Comparison of ENCODE assay signal across 30 mouse cellular contexts in the genomic region with DNA sequence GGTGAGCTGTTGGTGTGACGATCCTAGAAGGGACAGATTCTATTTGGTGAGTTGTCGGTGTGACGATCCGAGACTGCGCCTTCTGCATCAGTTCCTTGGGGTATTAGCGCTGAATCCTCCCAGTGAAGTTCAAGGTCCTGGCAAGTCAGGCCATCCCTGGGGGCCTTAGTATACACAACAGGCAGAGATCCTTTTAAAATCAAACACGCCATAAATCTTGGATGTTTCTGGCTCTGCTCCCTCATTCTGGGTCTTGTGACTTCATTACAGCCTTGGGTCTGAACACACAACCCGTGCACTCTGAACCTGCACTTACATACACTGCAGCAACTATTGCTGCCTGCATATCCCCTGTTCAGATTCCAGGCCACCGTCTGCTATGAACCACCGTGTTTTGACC. TPM values are rescaled to one million over a fixed set of nuclear protein-coding genes. Genes with fewer than 3 reads are reported as not detected.
DNase-seq lines count a peak whose midpoint lies in the region; ATAC-seq and TF ChIP-seq lines count a peak whose summit lies in the region.
"Had no signal": no experiment of that assay in that cellular context is flagged by ENCODE, and none has a peak within 500 bp of the region (broad histone marks: within the 10 kb centered on the region; RNA-seq: fewer than 3 reads in every experiment).

No protein-coding gene starts in this region.

- H3K36me3 ChIP-seq in lung, embryonic 14.5 days (ENCODE audit: insufficient read depth) = no peaks in the 10 kb centered on the region
- H3K36me3 ChIP-seq: embryonic facial prominence, embryonic 10.5 days; embryonic facial prominence, embryonic 15.5 days; G1E; heart, embryonic 13.5 days; hindbrain, embryonic 10.5 days; hindbrain, embryonic 15.5 days; limb, embryonic 12.5 days; midbrain, embryonic 12.5 days; neural tube, embryonic 15.5 days had no signal

- H3K4me3 ChIP-seq in lung, embryonic 14.5 days (ENCODE audit: low read depth, low read length) = no peak overlapping the region
- no peak overlapping the region for H3K4me3 ChIP-seq in lung, adult 2 months (replicated peaks; ENCODE audit: extremely low read depth, low read depth, low read length)
- H3K4me3 ChIP-seq: embryonic facial prominence, embryonic 10.5 days; embryonic facial prominence, embryonic 15.5 days; forebrain, embryonic 13.5 days; heart, embryonic 13.5 days; hindbrain, embryonic 10.5 days; hindbrain, embryonic 15.5 days; limb, embryonic 12.5 days; midbrain, embryonic 12.5 days; neural tube, embryonic 15.5 days had no signal

- no peak for ATAC-seq in lung, embryonic 14.5 days (ENCODE audit: insufficient read depth)
- ATAC-seq: forebrain, embryonic 13.5 days; inflammation-experienced regulatory T-cells, adult 6 months; Patski had no signal

- TF ChIP-seq CTCF in lung, embryonic 14.5 days (IDR thresholded peaks at IDR 0.05; ENCODE audit: low read depth) = no peak
- no peak for TF ChIP-seq CTCF in lung, adult 2 months (IDR thresholded peaks at IDR 0.05; ENCODE audit: insufficient read depth, low read length)

- no peak overlapping the region for H3K4me2 ChIP-seq in lung, embryonic 14.5 days
- H3K4me2 ChIP-seq: embryonic facial prominence, embryonic 15.5 days; forebrain, embryonic 13.5 days; heart, embryonic 13.5 days; hindbrain, embryonic 15.5 days; limb, embryonic 12.5 days; liver, embryonic 11.5 days; midbrain, embryonic 12.5 days; neural tube, embryonic 15.5 days had no signal

- H3K4me1 ChIP-seq in lung, embryonic 14.5 days (ENCODE audit: insufficient read depth) = no peaks in the 10 kb centered on the region
- no peaks in the 10 kb centered on the region for H3K4me1 ChIP-seq in lung, adult 2 months (ENCODE audit: control insufficient read depth, insufficient read depth, low read length)

- 58% methylated on average over 10 of the region's 10 CpGs for WGBS in lung, embryonic 14.5 days
- 84% methylated on average over 10 of the region's 10 CpGs for WGBS in lung, adult 2 months

- DNase-seq in adrenal gland, adult (ENCODE audit: inconsistent age in 2 of 2, low spot score in 1 of 2) = peak; percentile 67 to 88
- DNase-seq in adrenal gland, postnatal 4 days (ENCODE audit: low spot score in 2 of 2) = no peak
- DNase-seq in lung, embryonic 14.5 days = peak; percentile 79
- DNase-seq in lung, adult 2 months = no peak
- DNase-seq in MN1 (ENCODE audit: low spot score) = peak; percentile 28
- peak; percentile 19 for DNase-seq in adrenal gland, postnatal 25 days
- DNase-seq in cerebellum, postnatal 4 days (ENCODE audit: low spot score in 2 of 2) = no peak
- DNase-seq: cerebellum, adult 2 months; cerebellum, postnatal 14 days; gastrocnemius, postnatal 10 days; heart, postnatal 14 days; kidney, adult 11 months; lung, postnatal 14 days; retina, postnatal 1 day; right cerebral cortex, postnatal 14 days; thymus, postnatal 14 days had no signal

- H3K9ac ChIP-seq in lung, embryonic 14.5 days = no peak overlapping the region
- H3K9ac ChIP-seq: embryonic facial prominence, embryonic 15.5 days; forebrain, embryonic 13.5 days; heart, embryonic 13.5 days; hindbrain, embryonic 15.5 days; limb, embryonic 12.5 days; midbrain, embryonic 12.5 days; neural tube, embryonic 15.5 days had no signal

- no peak overlapping the region for H3K27ac ChIP-seq in lung, embryonic 14.5 days (ENCODE audit: low read depth)
- H3K27ac ChIP-seq: embryonic facial prominence, embryonic 10.5 days; embryonic facial prominence, embryonic 15.5 days; forebrain, embryonic 13.5 days; heart, embryonic 13.5 days; hindbrain, embryonic 10.5 days; hindbrain, embryonic 15.5 days; kidney, postnatal 0 days; limb, embryonic 12.5 days; midbrain, embryonic 12.5 days; neural tube, embryonic 15.5 days had no signal

- no peak for TF ChIP-seq POLR2A in lung, adult 2 months (IDR thresholded peaks at IDR 0.05; ENCODE audit: borderline replicate concordance, extremely low read depth, low read depth, low read length)

- H3K27me3 ChIP-seq in lung, embryonic 14.5 days (ENCODE audit: insufficient read depth, low read length) = no peaks in the 10 kb centered on the region
- H3K27me3 ChIP-seq: embryonic facial prominence, embryonic 15.5 days; forebrain, embryonic 13.5 days; heart, embryonic 13.5 days; hindbrain, embryonic 15.5 days; limb, embryonic 12.5 days; midbrain, embryonic 12.5 days had no signal

- H3K9me3 ChIP-seq in lung, embryonic 14.5 days (ENCODE audit: low read depth, low read length) = no peaks in the 10 kb centered on the region
- H3K9me3 ChIP-seq: embryonic facial prominence, embryonic 10.5 days; embryonic facial prominence, embryonic 15.5 days; forebrain, embryonic 13.5 days; G1E; heart, embryonic 13.5 days; hindbrain, embryonic 10.5 days; hindbrain, embryonic 15.5 days; limb, embryonic 12.5 days; midbrain, embryonic 12.5 days; neural tube, embryonic 15.5 days had no signal

RNA-seq across cellular contexts. Expression of gene Ccdc167, which starts 39.5 kb away (rescaled TPM):
- 10 to 100 TPM; 18.2 to 19.3 TPM for total RNA-seq in adrenal gland, postnatal 4 days (2021)
- polyA plus RNA-seq in lung, embryonic 14.5 days (2014; fragmentation: Nextera tagmentation; extraction: Ambion mirVana) = 18.2 and 18.4 TPM in 2 replicates
- 5.7 and 7.7 TPM in 2 replicates for polyA plus RNA-seq in lung, adult 2 months (2012; rRNA removed)
- total RNA-seq in adrenal gland, postnatal 25 days (2021) = 9.3 and 14.0 TPM in 2 replicates

Comparison
In these comparisons a context has a peak if more than half of its experiments do, and no peak if none do; other contexts are left out.
1. DNase-seq: peak in adrenal gland, adult (2 of 2), lung, embryonic 14.5 days (single experiment), MN1 (single experiment) and adrenal gland, postnatal 25 days (single experiment); none in adrenal gland, postnatal 4 days (0 of 2), lung, adult 2 months (single experiment) and cerebellum, postnatal 4 days (0 of 2).